35 mouse cellular contexts compared by ENCODE assay signal in genomic region chr9:119951388-119951787, GRCm38 (mm10). TPM values are rescaled to one million over a fixed set of nuclear protein-coding genes. Genes with fewer than 3 reads are reported as not detected.
"Had no signal": no experiment of that assay in that cellular context is flagged by ENCODE, and none has a peak within 500 bp of the region (broad histone marks: within the 10 kb centered on the region; RNA-seq: fewer than 3 reads in every experiment).

No protein-coding gene starts in this region.

- H3K27ac ChIP-seq: heart, embryonic 13.5 days; heart, embryonic 15.5 days; hindbrain, embryonic 10.5 days; hindbrain, embryonic 12.5 days; hindbrain, embryonic 14.5 days; hindbrain, embryonic 15.5 days; intestine, embryonic 15.5 days; kidney, embryonic 15.5 days; kidney, postnatal 0 days; layer of hippocampus, adult 2 months had no signal

- H3K27me3 ChIP-seq: heart, embryonic 12.5 days; heart, embryonic 13.5 days; heart, embryonic 15.5 days; hindbrain, embryonic 12.5 days; hindbrain, embryonic 13.5 days; hindbrain, embryonic 15.5 days; intestine, embryonic 15.5 days; kidney, embryonic 15.5 days had no signal

- H3K9ac ChIP-seq: heart, embryonic 12.5 days; heart, embryonic 13.5 days; heart, embryonic 15.5 days; hindbrain, embryonic 12.5 days; hindbrain, embryonic 13.5 days; hindbrain, embryonic 14.5 days; hindbrain, embryonic 15.5 days; intestine, embryonic 15.5 days; kidney, embryonic 15.5 days had no signal

- ATAC-seq: hindbrain, embryonic 16.5 days; hindbrain, postnatal 0 days; inflammation-experienced regulatory T-cells, adult 6 months; intestine, embryonic 16.5 days; intestine, postnatal 0 days had no signal

- H3K36me3 ChIP-seq: heart, embryonic 10.5 days; heart, embryonic 12.5 days; heart, embryonic 13.5 days; heart, embryonic 15.5 days; hindbrain, embryonic 10.5 days; hindbrain, embryonic 12.5 days; hindbrain, embryonic 13.5 days; hindbrain, embryonic 15.5 days; intestine, embryonic 15.5 days; kidney, embryonic 15.5 days had no signal

- H3K9me3 ChIP-seq: heart, embryonic 10.5 days; heart, embryonic 12.5 days; heart, embryonic 13.5 days; heart, embryonic 15.5 days; hindbrain, embryonic 10.5 days; hindbrain, embryonic 12.5 days; hindbrain, embryonic 13.5 days; hindbrain, embryonic 15.5 days; intestine, embryonic 15.5 days; kidney, embryonic 15.5 days had no signal

- H3K4me1 ChIP-seq: heart, embryonic 12.5 days; heart, embryonic 15.5 days; hindbrain, embryonic 12.5 days; hindbrain, embryonic 15.5 days had no signal

- H3K4me3 ChIP-seq: heart, embryonic 10.5 days; heart, embryonic 12.5 days; heart, embryonic 13.5 days; heart, embryonic 15.5 days; hindbrain, embryonic 10.5 days; hindbrain, embryonic 12.5 days; hindbrain, embryonic 13.5 days; hindbrain, embryonic 15.5 days; intestine, embryonic 15.5 days; kidney, embryonic 15.5 days; layer of hippocampus, adult 2 months had no signal

- H3K4me2 ChIP-seq: heart, embryonic 11.5 days; heart, embryonic 12.5 days; heart, embryonic 13.5 days; heart, embryonic 15.5 days; hindbrain, embryonic 12.5 days; hindbrain, embryonic 13.5 days; hindbrain, embryonic 14.5 days; hindbrain, embryonic 15.5 days; intestine, embryonic 15.5 days; kidney, embryonic 15.5 days had no signal

- DNase-seq: heart, postnatal 10 days; heart, postnatal 14 days; heart, postnatal 36 days; heart, postnatal 4 days; kidney, adult 11 months; kidney, adult 18-20 months; kidney, adult 2 months; kidney, adult 8-10 months; kidney, adult 9 months; kidney, postnatal 10 days; kidney, postnatal 14 days; kidney, postnatal 25 days; kidney, postnatal 36 days; kidney, postnatal 4 days; layer of hippocampus, adult 9-11 months; layer of hippocampus, postnatal 36 days had no signal

RNA-seq across cellular contexts. Expression of gene Ttc21a, which starts 14.0 kb away (rescaled TPM):
- total RNA-seq: heart, postnatal 10 days; heart, postnatal 36 days had no signal
- polyA plus RNA-seq: inflammation-experienced regulatory T-cells, adult 6 months; intestine, postnatal 0 days had no signal
